Mouse (Mus musculus) liver, adult 2 months (tissue): ENCODE results near the gene Cks2.

Experiments
- CTCF ChIP-seq: fragments of 200-500 bp; IDR thresholded peaks from 2 replicates; pipeline ENCODE4 v1.5.1; 2011; ENCODE audit warnings: low read depth, low read length, control low read depth
- POLR2A ChIP-seq: fragments of 200-500 bp; IDR thresholded peaks from 2 replicates; pipeline ENCODE4 v1.6.1; 2011; ENCODE audit warnings: low read length, control low read depth; ENCODE audit not compliant: insufficient read depth; ENCODE audit errors: extremely low read depth

GRCm38 (mm10) chr13:51611060-51611459, 34.0 kb upstream of the Cks2 start:
- TF ChIP-seq CTCF (no peak), POLR2A (no peak)
